Mouse (Mus musculus) adrenal gland, postnatal 25 days (tissue): ENCODE data around the gene Dpp6. TPM values are rescaled to one million over a fixed set of nuclear protein-coding genes. Genes with fewer than 3 reads are reported as not detected.

ENCODE experiments used
- DNase-seq: peaks from one replicate; pipeline ENCODE4 v3.0.0; 2021; ENCODE audit warnings: mixed read lengths
- long read RNA-seq: library from polyadenylated mRNA; stranded (forward); transcript quantifications from one replicate; pipeline ENCODE4 v2.0.0, GENCODE M21; 2021
- total RNA-seq: library from RNA; stranded (reverse); gene quantifications from 2 replicates; pipeline ENCODE4 v1.2.3, GENCODE M21; 2021

Gene Dpp6
- total RNA-seq: 7.9 and 8.0 TPM in 2 replicates
- long read RNA-seq, full-length matches to known transcripts: 1 of 2 reads
- long read RNA-seq, partial matches to known transcripts: 1 of 2 reads
- long read RNA-seq, other reads (novel, unspliced or antisense): 0 of 2 reads

- no peak for DNase-seq
Observed at GRCm38 (mm10) chr5:26816975-26817941, at the start of gene Dpp6. Gene Dpp6 (plus strand): TSS chr5:26817203.

- no peak for DNase-seq
Observed at GRCm38 (mm10) chr5:26783955-26784354, 33.0 kb upstream of the Dpp6 start.

- no peak for DNase-seq
Observed at GRCm38 (mm10) chr5:26795524-26795923, 21.5 kb upstream of the Dpp6 start.

GRCm38 (mm10) chr5:26835972-26836371 lies 19.0 kb downstream of the Dpp6 start:
- no peak for DNase-seq

GRCm38 (mm10) chr5:26841151-26841550 lies 24.1 kb downstream of the Dpp6 start:
- DNase-seq: no peak

- no peak for DNase-seq
Observed at GRCm38 (mm10) chr5:26854746-26855145, 37.7 kb downstream of the Dpp6 start.

GRCm38 (mm10) chr5:26875449-26875848 lies 58.4 kb downstream of the Dpp6 start:
- DNase-seq: no peak

GRCm38 (mm10) chr5:26887496-26887895 lies 70.5 kb downstream of the Dpp6 start:
- no peak for DNase-seq

- no peak for DNase-seq
Observed at GRCm38 (mm10) chr5:26888080-26888479, 71.1 kb downstream of the Dpp6 start.

GRCm38 (mm10) chr5:26894346-26894745 lies 77.3 kb downstream of the Dpp6 start:
- DNase-seq: no peak

- DNase-seq: no peak
Observed at GRCm38 (mm10) chr5:26903786-26904185, 86.8 kb downstream of the Dpp6 start.

GRCm38 (mm10) chr5:26904324-26905041 lies 87.5 kb downstream of the Dpp6 start:
- DNase-seq: peak; percentile 4

- no peak for DNase-seq
Observed at GRCm38 (mm10) chr5:26907151-26907550, 90.1 kb downstream of the Dpp6 start.

GRCm38 (mm10) chr5:26908612-26909011 lies 91.6 kb downstream of the Dpp6 start:
- no peak for DNase-seq

GRCm38 (mm10) chr5:26910353-26910752 lies 93.3 kb downstream of the Dpp6 start:
- no peak for DNase-seq

- no peak for DNase-seq
Observed at GRCm38 (mm10) chr5:26911965-26912364, 95.0 kb downstream of the Dpp6 start.

- no peak for DNase-seq
Observed at GRCm38 (mm10) chr5:26918763-26919162, 101.8 kb downstream of the Dpp6 start.

- no peak for DNase-seq
Observed at GRCm38 (mm10) chr5:26924552-26924951, 107.5 kb downstream of the Dpp6 start.

GRCm38 (mm10) chr5:26932413-26933122 lies 115.6 kb downstream of the Dpp6 start:
- DNase-seq: no peak

- DNase-seq: no peak
Observed at GRCm38 (mm10) chr5:26934911-26935310, 117.9 kb downstream of the Dpp6 start.

- DNase-seq: no peak
Observed at GRCm38 (mm10) chr5:26941471-26941870, 124.5 kb downstream of the Dpp6 start.

GRCm38 (mm10) chr5:26945169-26945920 lies 128.3 kb downstream of the Dpp6 start:
- no peak for DNase-seq
